Mouse (Mus musculus) layer of hippocampus, adult 6 months (tissue): ENCODE results near the gene Mettl22. TPM values are rescaled to one million over a fixed set of nuclear protein-coding genes. Genes with fewer than 3 reads are reported as not detected.

ENCODE experiments used
- long read RNA-seq, 2 experiments: library from polyadenylated mRNA; unstranded; transcript quantifications; one replicate each; pipeline ENCODE4 v2.0.0; 2019 to 2020
- polyA plus RNA-seq: library from polyadenylated mRNA; unstranded; fragments of <200 nt; fragmentation: Nextera tagmentation; gene quantifications from 2 replicates; pipeline ENCODE4 v1.2.3, GENCODE M21; 2021

The Mettl22 gene
- 44.5 and 46.7 TPM in 2 replicates for polyA plus RNA-seq
- long read RNA-seq, experiment 1, transcript Mettl22-201 (11 exons, 1,825 nt): major isoform, 58 of 81 reads
- long read RNA-seq, experiment 1, partial matches to known transcripts: 11 of 81 reads
- long read RNA-seq, experiment 1, other reads (novel, unspliced or antisense): 12 of 81 reads
- long read RNA-seq, experiment 2, transcript Mettl22-201 (11 exons, 1,825 nt): major isoform, 88 of 122 reads
- long read RNA-seq, experiment 2, partial matches to known transcripts: 10 of 122 reads
- long read RNA-seq, experiment 2, other reads (novel, unspliced or antisense): 24 of 122 reads

DNA sequence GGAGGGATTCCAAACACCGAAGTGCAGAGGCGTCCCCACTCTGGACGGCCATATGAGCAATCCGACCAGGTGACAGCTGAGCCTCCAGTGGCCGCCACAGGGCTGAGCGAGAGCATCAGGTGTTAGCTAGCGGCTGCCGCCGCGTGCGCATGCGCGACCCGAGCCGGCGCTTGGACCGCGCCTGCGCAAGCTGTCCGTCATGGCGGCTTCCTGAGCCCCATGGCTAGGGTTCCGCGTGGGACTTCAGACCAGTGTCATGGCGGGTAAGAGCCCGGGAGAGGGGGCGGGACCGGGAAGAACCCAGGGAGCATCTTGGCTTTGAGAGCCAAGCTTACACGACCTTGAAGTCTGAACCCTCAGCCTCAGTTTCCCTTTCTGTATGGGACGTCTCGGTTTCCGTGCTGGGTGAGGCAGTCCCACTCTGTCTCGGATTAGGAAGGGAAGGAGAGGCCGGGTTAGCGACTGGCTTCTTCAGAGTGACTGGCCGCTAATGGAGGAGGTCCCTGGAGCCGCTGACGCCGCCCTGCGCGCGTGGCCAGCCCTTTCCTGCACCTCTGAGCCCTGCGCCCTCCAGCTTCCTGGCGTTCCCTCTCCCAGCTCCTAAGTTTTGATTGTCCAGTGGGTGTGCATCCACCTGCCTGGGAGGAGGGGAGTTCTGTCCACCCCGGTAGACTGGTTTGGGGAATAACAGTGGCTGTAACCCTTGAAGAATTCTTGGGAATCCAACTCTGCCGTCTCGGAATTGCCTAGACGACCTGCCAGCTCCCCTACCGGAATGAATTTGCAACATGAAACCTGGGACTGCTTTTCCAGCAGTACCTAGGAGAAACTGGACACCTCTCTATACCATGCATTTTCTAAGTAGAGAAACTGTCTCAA is at the start of gene Mettl22:
Gene Mettl22, plus strand, starts transcription at position 186 of the 879 bp plus-strand sequence.

DNA sequence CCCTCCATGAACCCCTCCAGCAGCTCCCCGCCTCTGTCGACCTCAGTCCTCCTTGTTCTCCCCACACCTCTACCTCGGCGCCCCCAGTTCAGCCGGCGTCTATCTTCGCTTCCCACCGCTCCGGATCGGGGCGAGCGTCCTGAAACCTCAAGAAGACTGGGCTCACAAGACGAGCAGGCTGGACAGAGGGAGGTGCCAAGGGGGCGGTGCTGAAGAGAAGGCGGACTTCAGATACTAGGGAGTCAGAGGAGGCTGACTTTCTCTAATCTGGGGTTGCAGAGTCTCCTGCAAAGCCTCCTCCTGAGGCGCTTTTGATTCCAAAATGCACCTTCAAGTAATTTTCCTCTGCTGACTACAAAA is 45.6 kb upstream of the Mettl22 start, which contains the start of gene Tmem114:
Gene Tmem114, minus strand, starts transcription at position 166 of the 360 bp plus-strand sequence.

DNA sequence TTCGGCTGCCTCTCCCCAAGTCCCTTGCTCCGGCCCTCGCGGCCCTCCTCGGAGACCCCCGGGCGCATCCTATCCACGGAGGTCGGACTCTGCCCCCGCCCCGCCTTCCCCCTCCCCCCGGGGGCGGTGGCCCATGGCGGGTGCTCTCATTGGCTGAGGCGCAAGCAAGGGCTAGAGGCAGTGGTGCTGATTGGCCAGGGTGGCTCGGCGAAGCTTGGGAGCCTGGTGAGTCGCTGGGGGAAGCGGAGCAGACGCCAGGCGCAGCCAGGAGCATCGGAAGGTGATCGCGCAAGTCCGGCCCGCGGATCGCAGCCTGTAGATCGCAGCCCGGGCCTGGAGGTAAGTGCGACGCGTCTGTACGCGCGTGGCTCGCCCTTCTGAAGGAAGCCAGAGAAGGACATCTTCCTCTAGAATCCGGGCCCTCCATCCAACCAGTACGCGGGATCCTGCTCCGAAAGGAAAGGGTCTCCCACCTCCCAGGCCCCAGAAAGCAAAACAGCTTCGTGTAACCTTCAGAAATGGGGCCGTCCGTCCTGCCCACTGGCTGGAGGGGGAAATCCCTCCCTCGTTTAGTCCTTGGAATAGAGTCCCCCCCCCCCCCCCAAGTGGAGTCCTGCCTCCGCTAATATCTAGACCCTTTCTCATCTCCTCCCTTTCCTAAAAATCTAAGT is 42.8 kb downstream of the Mettl22 start, which contains the start of gene Abat:
Gene Abat, plus strand, starts transcription at position 194 of the 671 bp plus-strand sequence.

Other genes with a start within 250 kb of the Mettl22 start
- 3.8 and 4.9 TPM in 2 replicates for gene Tmem114, start 45.7 kb upstream of the Mettl22 start, polyA plus RNA-seq
- gene Abat, start 42.6 kb downstream of the Mettl22 start, polyA plus RNA-seq: 109 and 132 TPM in 2 replicates
- gene Pmm2, start 166.9 kb downstream of the Mettl22 start, polyA plus RNA-seq: 8.9 TPM in 2 replicates
- 5.3 and 5.6 TPM in 2 replicates for gene Tmem186, start 166.9 kb downstream of the Mettl22 start, polyA plus RNA-seq
- 36.5 and 40.7 TPM in 2 replicates for gene Carhsp1, start 201.4 kb downstream of the Mettl22 start, polyA plus RNA-seq
- gene Gm5767, start 210.0 kb downstream of the Mettl22 start, polyA plus RNA-seq: not detected in 2 replicates